Mouse (Mus musculus) intestine, embryonic 15.5 days (tissue): Measurements from ENCODE around the gene Prpf4b. TPM values are rescaled to one million over a fixed set of nuclear protein-coding genes. Genes with fewer than 3 reads are reported as not detected.

Experiments used
- polyA plus RNA-seq: library from polyadenylated mRNA; unstranded; fragments of >200 nt; fragmentation: Nextera tagmentation; extraction: Ambion mirVana; gene quantifications from 2 replicates; pipeline ENCODE4 v1.2.1, GENCODE M21; 2015

Prpf4b gene
- polyA plus RNA-seq, 1 experiment from 2014 or later, result 75.6 TPM

Other genes starting within 250 kb of the Prpf4b start
- 16.5 and 18.9 TPM in 2 replicates for gene Pxdc1, start 221.8 kb upstream of the Prpf4b start, polyA plus RNA-seq
- gene Fam50b, start 140.5 kb upstream of the Prpf4b start, polyA plus RNA-seq, result not detected in 2 replicates
- 0.62 and 0.89 TPM in 2 replicates for gene Fam217a, start 49.0 kb downstream of the Prpf4b start, polyA plus RNA-seq
- gene 4933417A18Rik, start 49.1 kb downstream of the Prpf4b start, polyA plus RNA-seq, result not detected in 2 replicates
- gene Eci3, start 88.5 kb downstream of the Prpf4b start, polyA plus RNA-seq, result 2.8 and 2.9 TPM in 2 replicates
- gene Eci2, start 151.8 kb downstream of the Prpf4b start, polyA plus RNA-seq, result 140 and 147 TPM in 2 replicates